Comparison of ENCODE assay signal across 11 mouse cellular contexts in genomic region chr9:32710987-32711652, GRCm38 (mm10).
DNase-seq lines count a peak whose midpoint lies in the region; ATAC-seq and TF ChIP-seq lines count a peak whose summit lies in the region.
"Had no signal": no experiment of that assay in that cellular context is flagged by ENCODE, and none has a peak within 500 bp of the region (broad histone marks: within the 10 kb centered on the region; RNA-seq: fewer than 3 reads in every experiment).

No protein-coding gene starts in this region.

- H3K4me3 ChIP-seq in heart, embryonic 12.5 days = no peak overlapping the region
- no peak overlapping the region for H3K4me3 ChIP-seq in heart, embryonic 11.5 days (ENCODE audit: low read depth, low read length)
- H3K4me3 ChIP-seq in heart, embryonic 16.5 days (ENCODE audit: low read length) = no peak overlapping the region
- no peak overlapping the region for H3K4me3 ChIP-seq in stomach, postnatal 0 days (ENCODE audit: low read depth, low read length)
- no peak overlapping the region for H3K4me3 ChIP-seq in midbrain, embryonic 15.5 days

- H3K27me3 ChIP-seq in heart, embryonic 12.5 days (replicated peaks) = no peaks in the 10 kb centered on the region
- no peaks in the 10 kb centered on the region for H3K27me3 ChIP-seq in heart, embryonic 11.5 days (ENCODE audit: control insufficient read depth, insufficient read depth, low read length)
- H3K27me3 ChIP-seq in heart, embryonic 16.5 days (ENCODE audit: control insufficient read depth, insufficient read depth, low read length) = no peaks in the 10 kb centered on the region
- H3K27me3 ChIP-seq in stomach, postnatal 0 days (ENCODE audit: control insufficient read depth, insufficient read depth, low read length) = no peaks in the 10 kb centered on the region
- no peaks in the 10 kb centered on the region for H3K27me3 ChIP-seq in midbrain, embryonic 15.5 days (replicated peaks)

- peaks cover 80% of the 10 kb centered on the region for H3K4me1 ChIP-seq in heart, embryonic 12.5 days (replicated peaks)
- peaks cover 55% of the 10 kb centered on the region for H3K4me1 ChIP-seq in heart, embryonic 11.5 days (ENCODE audit: control insufficient read depth, insufficient read depth, low read length)
- H3K4me1 ChIP-seq in heart, embryonic 16.5 days (ENCODE audit: control insufficient read depth, insufficient read depth, low read length) = peaks cover 73% of the 10 kb centered on the region
- H3K4me1 ChIP-seq in stomach, postnatal 0 days (replicated peaks; ENCODE audit: control insufficient read depth, insufficient read depth) = peaks cover 3% of the 10 kb centered on the region; the same call in 1 of the 2 replicates
- H3K4me1 ChIP-seq in midbrain, embryonic 15.5 days = no peaks in the 10 kb centered on the region

- no peaks in the 10 kb centered on the region for H3K9me3 ChIP-seq in heart, embryonic 12.5 days (replicated peaks)
- H3K9me3 ChIP-seq in heart, embryonic 11.5 days (replicated peaks; ENCODE audit: control insufficient read depth, low read length) = no peaks in the 10 kb centered on the region
- no peaks in the 10 kb centered on the region for H3K9me3 ChIP-seq in heart, embryonic 16.5 days (replicated peaks; ENCODE audit: control insufficient read depth, low read length)
- H3K9me3 ChIP-seq in stomach, postnatal 0 days (ENCODE audit: control insufficient read depth, low read length) = no peaks in the 10 kb centered on the region
- H3K9me3 ChIP-seq in midbrain, embryonic 15.5 days = no peaks in the 10 kb centered on the region

- ATAC-seq in heart, embryonic 12.5 days (ENCODE audit: insufficient number of reproducible peaks, low FRiP score) = no peak
- ATAC-seq in heart, embryonic 11.5 days (replicated peaks; ENCODE audit: insufficient number of reproducible peaks, low FRiP score, low TSS enrichment) = no peak
- ATAC-seq in heart, embryonic 16.5 days (replicated peaks; ENCODE audit: extremely low read depth, insufficient read depth, low FRiP score) = no peak
- 0 out of 2 replicates have a peak, but pooled peaks have one; percentile 17 for ATAC-seq in stomach, postnatal 0 days (ENCODE audit: low FRiP score, low TSS enrichment)
- ATAC-seq in midbrain, embryonic 15.5 days (replicated peaks) = no peak

- DNase-seq in thymus, postnatal 4 days = peak; percentile 30
- DNase-seq in thymus, postnatal 10 days (ENCODE audit: low spot score in 2 of 2) = no peak
- DNase-seq in stomach, postnatal 0 days (ENCODE audit: low spot score) = no peak
- no peak for DNase-seq in cerebellum, postnatal 4 days (ENCODE audit: low spot score in 2 of 2)
- DNase-seq: adrenal gland, postnatal 10 days; cerebellum, adult 9-11 months had no signal

- TF ChIP-seq EP300 in stomach, postnatal 0 days (optimal IDR thresholded peaks at IDR 0.05) = no peak

- H3K36me3 ChIP-seq in heart, embryonic 12.5 days = peaks cover 5% of the 10 kb centered on the region; the same call in 1 of the 2 replicates
- H3K36me3 ChIP-seq in heart, embryonic 11.5 days (ENCODE audit: control insufficient read depth, insufficient read depth, low read length) = no peaks in the 10 kb centered on the region
- H3K36me3 ChIP-seq in heart, embryonic 16.5 days (ENCODE audit: control insufficient read depth, insufficient read depth) = no peaks in the 10 kb centered on the region
- H3K36me3 ChIP-seq in stomach, postnatal 0 days (ENCODE audit: control insufficient read depth, insufficient read depth, low read length) = no peaks in the 10 kb centered on the region
- no peaks in the 10 kb centered on the region for H3K36me3 ChIP-seq in midbrain, embryonic 15.5 days (replicated peaks)

- H3K27ac ChIP-seq in heart, embryonic 12.5 days (ENCODE audit: poor library complexity, severe bottlenecking) = peak overlapping the region; percentile 17; the same call in 1 of the 2 replicates
- H3K27ac ChIP-seq in heart, embryonic 11.5 days (ENCODE audit: low read depth, low read length) = no peak overlapping the region
- peak overlapping the region; percentile 30 for H3K27ac ChIP-seq in heart, embryonic 16.5 days (ENCODE audit: low read length)
- peak overlapping the region; percentile 65 for H3K27ac ChIP-seq in stomach, postnatal 0 days (replicated peaks)
- no peak overlapping the region for H3K27ac ChIP-seq in midbrain, embryonic 15.5 days

- 61% methylated on average over 12 of the region's 12 CpGs for WGBS in heart, embryonic 12.5 days
- 64% methylated on average over 12 of the region's 12 CpGs for WGBS in heart, embryonic 11.5 days (ENCODE audit: insufficient replicate concordance)
- WGBS in heart, embryonic 16.5 days = 56% methylated on average over 12 of the region's 12 CpGs
- WGBS in stomach, postnatal 0 days = 31% methylated on average over 12 of the region's 12 CpGs
- WGBS in midbrain, embryonic 15.5 days = 88% methylated on average over 12 of the region's 12 CpGs

- no peak for TF ChIP-seq CTCF in stomach, postnatal 0 days (IDR thresholded peaks at IDR 0.05; ENCODE audit: low read depth)

- no peak overlapping the region for H3K9ac ChIP-seq in heart, embryonic 12.5 days
- H3K9ac ChIP-seq in heart, embryonic 11.5 days (ENCODE audit: low read depth, low read length) = no peak overlapping the region
- H3K9ac ChIP-seq in heart, embryonic 16.5 days (ENCODE audit: low read length) = peak overlapping the region; percentile 23; the same call in 1 of the 2 replicates
- no peak overlapping the region for H3K9ac ChIP-seq in stomach, postnatal 0 days (ENCODE audit: low read length)
- H3K9ac ChIP-seq in midbrain, embryonic 15.5 days = no peak overlapping the region

- no peak overlapping the region for H3K4me2 ChIP-seq in heart, embryonic 12.5 days
- no peak overlapping the region for H3K4me2 ChIP-seq in heart, embryonic 11.5 days
- no peak overlapping the region for H3K4me2 ChIP-seq in heart, embryonic 16.5 days (ENCODE audit: low read depth, low read length)
- H3K4me2 ChIP-seq in stomach, postnatal 0 days (replicated peaks; ENCODE audit: low read depth) = peak overlapping the region; percentile 34; the same call in 1 of the 2 replicates
- no peak overlapping the region for H3K4me2 ChIP-seq in midbrain, embryonic 15.5 days
- H3K4me2 ChIP-seq: liver, embryonic 11.5 days had no signal

Comparison
In these comparisons a context has a peak if more than half of its experiments do, and no peak if none do; other contexts are left out.
1. H3K27ac ChIP-seq: peak in heart, embryonic 12.5 days (single experiment), heart, embryonic 16.5 days (single experiment) and stomach, postnatal 0 days (single experiment); none in heart, embryonic 11.5 days (single experiment) and midbrain, embryonic 15.5 days (single experiment).